Mouse (Mus musculus) heart, adult 9 months (tissue): ENCODE results near the gene Gm6169.
"Not testable (repeated sequence)": the region's sequence is repeated elsewhere in the genome, so short reads cannot be mapped to it uniquely, and the experiment has no call there.

Experiments
- DNase-seq, 2 experiments: peaks; one replicate each; pipeline ENCODE4 v3.0.0; 2022; ENCODE audit warnings: low spot score in 2 of 2

The Gm6169 gene

GRCm38 (mm10) chr13:97070931-97071625, 28.0 kb downstream of the Gm6169 start:
- DNase-seq = no peak

GRCm38 (mm10) chr13:97068151-97068550, 30.9 kb downstream of the Gm6169 start:
- no peak for DNase-seq

- DNase-seq = no peak
These were observed 31.3 kb downstream of the Gm6169 start for GRCm38 (mm10) chr13:97067691-97068090.

- DNase-seq = no peak
These were observed 32.1 kb downstream of the Gm6169 start, which contains the start of gene Fam169a for GRCm38 (mm10) chr13:97066649-97067550. TSS of gene Fam169a (plus strand) at chr13:97067286.

- not testable (repeated sequence) for DNase-seq
These were observed 34.0 kb downstream of the Gm6169 start for GRCm38 (mm10) chr13:97064844-97065621.

- no peak for DNase-seq
These were observed 34.6 kb downstream of the Gm6169 start for GRCm38 (mm10) chr13:97064413-97064812.

- DNase-seq = no peak
These were observed 35.6 kb downstream of the Gm6169 start for GRCm38 (mm10) chr13:97063431-97063830.

- no peak for DNase-seq
These were observed 36.9 kb downstream of the Gm6169 start for GRCm38 (mm10) chr13:97062151-97062550.

GRCm38 (mm10) chr13:97060331-97060730, 38.7 kb downstream of the Gm6169 start:
- no peak for DNase-seq

GRCm38 (mm10) chr13:97059746-97060145, 39.3 kb downstream of the Gm6169 start:
- no peak for DNase-seq

- no peak for DNase-seq
These were observed 41.2 kb downstream of the Gm6169 start for GRCm38 (mm10) chr13:97057817-97058216.

GRCm38 (mm10) chr13:97053844-97054243, 45.2 kb downstream of the Gm6169 start:
- DNase-seq = peak; percentile 3 to 5

GRCm38 (mm10) chr13:97052667-97053066, 46.4 kb downstream of the Gm6169 start:
- peak in 1 of 2 experiments; percentile 2 for DNase-seq

GRCm38 (mm10) chr13:97051158-97051557, 47.9 kb downstream of the Gm6169 start:
- DNase-seq = no peak
